Mouse (Mus musculus): ENCODE measurements around the gene Odf2. TPM values are rescaled to one million over a fixed set of nuclear protein-coding genes. Genes with fewer than 3 reads are reported as not detected.

The Odf2 gene
- polyA plus RNA-seq, 1 experiment from 2014 or later, result 89.2 TPM

DNA sequence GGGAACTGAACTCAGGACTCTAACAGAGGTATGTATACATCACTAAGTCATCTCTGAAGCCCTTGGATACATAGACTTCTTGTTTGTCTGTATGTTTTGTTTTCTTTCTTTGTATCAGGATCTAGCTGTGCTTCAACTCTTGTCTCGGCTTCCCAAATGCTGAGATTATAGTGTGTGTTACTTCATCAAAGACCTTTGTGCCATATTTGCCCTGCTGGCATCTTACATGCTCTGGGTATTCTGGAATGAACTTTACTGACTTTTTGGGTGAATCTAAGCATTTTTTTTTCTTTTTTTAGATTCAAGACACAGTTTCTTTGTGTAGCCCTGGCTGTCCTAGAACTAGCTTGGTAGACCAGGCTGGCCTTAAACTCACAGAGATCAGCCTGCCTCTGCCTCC, 91.6 kb downstream of the Odf2 start:
- WGBS, result 85% methylated on average over 1 of the region's 1 CpGs
- H3K4me2 ChIP-seq (replicated peaks), result no peak overlapping the region
- no peaks in the 10 kb centered on the region for H3K4me1 ChIP-seq
- H3K9ac ChIP-seq, result no peak overlapping the region
- H3K4me3 ChIP-seq, result no peak overlapping the region
- H3K9me3 ChIP-seq, result no peaks in the 10 kb centered on the region
- no peaks in the 10 kb centered on the region for H3K27me3 ChIP-seq
- ATAC-seq (ENCODE audit: insufficient number of reproducible peaks, insufficient read depth, low FRiP score, low TSS enrichment), result no peak
- H3K27ac ChIP-seq, result no peak overlapping the region
- peaks cover 75% of the 10 kb centered on the region for H3K36me3 ChIP-seq

Small RNA genes within 50 kb of the gene (microRNA-seq; reads per million reads assigned to microRNA genes)
- not detected for gene Mir219a-2
- gene Mir219b, result not detected

Other genes starting within 250 kb of the Odf2 start
- 0.20 TPM in 1 of 2 replicates, not detected in the other for gene Gm13420, start 137.5 kb upstream of the Odf2 start, polyA plus RNA-seq (2016; fragmentation: Nextera tagmentation; extraction: Ambion mirVana)
- not detected in 2 replicates for gene Gm13547, start 129.9 kb upstream of the Odf2 start, polyA plus RNA-seq (2016; fragmentation: Nextera tagmentation; extraction: Ambion mirVana)
- 31.8 and 36.7 TPM in 2 replicates for gene Coq4, start 101.7 kb upstream of the Odf2 start, polyA plus RNA-seq (2016; fragmentation: Nextera tagmentation; extraction: Ambion mirVana)
- gene Trub2, start 100.7 kb upstream of the Odf2 start, polyA plus RNA-seq (2016; fragmentation: Nextera tagmentation; extraction: Ambion mirVana), result 48.6 and 54.6 TPM in 2 replicates
- gene Slc27a4, start 86.6 kb upstream of the Odf2 start, polyA plus RNA-seq (2016; fragmentation: Nextera tagmentation; extraction: Ambion mirVana), result 18.2 and 21.7 TPM in 2 replicates
- gene Urm1, start 69.1 kb upstream of the Odf2 start, polyA plus RNA-seq (2016; fragmentation: Nextera tagmentation; extraction: Ambion mirVana), result 21.0 and 22.6 TPM in 2 replicates
- gene Cercam, start 20.1 kb upstream of the Odf2 start, polyA plus RNA-seq (2016; fragmentation: Nextera tagmentation; extraction: Ambion mirVana), result 16.4 and 17.5 TPM in 2 replicates
- 69.3 and 72.3 TPM in 2 replicates for gene Gle1, start 46.2 kb downstream of the Odf2 start, polyA plus RNA-seq (2016; fragmentation: Nextera tagmentation; extraction: Ambion mirVana)
- 101 and 103 TPM in 2 replicates for gene Sptan1, start 76.3 kb downstream of the Odf2 start, polyA plus RNA-seq (2016; fragmentation: Nextera tagmentation; extraction: Ambion mirVana)
- 43.9 and 46.0 TPM in 2 replicates for gene Wdr34, start 159.7 kb downstream of the Odf2 start, polyA plus RNA-seq (2016; fragmentation: Nextera tagmentation; extraction: Ambion mirVana)
- 644 and 679 TPM in 2 replicates for gene Set, start 168.2 kb downstream of the Odf2 start, polyA plus RNA-seq (2016; fragmentation: Nextera tagmentation; extraction: Ambion mirVana)
- 9.3 and 11.6 TPM in 2 replicates for gene Pkn3, start 188.5 kb downstream of the Odf2 start, polyA plus RNA-seq (2016; fragmentation: Nextera tagmentation; extraction: Ambion mirVana)
- gene Zdhhc12, start 204.4 kb downstream of the Odf2 start, polyA plus RNA-seq (2016; fragmentation: Nextera tagmentation; extraction: Ambion mirVana), result 26.8 and 27.7 TPM in 2 replicates
- 11.6 and 12.2 TPM in 2 replicates for gene Zer1, start 235.4 kb downstream of the Odf2 start, polyA plus RNA-seq (2016; fragmentation: Nextera tagmentation; extraction: Ambion mirVana)
- gene Tbc1d13, start 244.5 kb downstream of the Odf2 start, polyA plus RNA-seq (2016; fragmentation: Nextera tagmentation; extraction: Ambion mirVana), result 10.7 and 11.0 TPM in 2 replicates

Data from embryonic facial prominence, embryonic 12.5 days (tissue).